Mouse (Mus musculus) CH12.LX (cell line): ENCODE measurements around the gene Gnb1l. TPM values are rescaled to one million over a fixed set of nuclear protein-coding genes. Genes with fewer than 3 reads are reported as not detected.

Source experiments
- DNase-seq: peaks from one replicate; pipeline ENCODE4 v3.0.0-alpha.2; 2013; ENCODE audit errors: extremely low read depth
- H3K27ac ChIP-seq: 2 replicates; pipeline ENCODE4 v1.5.1; 2012; ENCODE audit warnings: low read depth, mild to moderate bottlenecking, control low read depth, moderate library complexity; ENCODE audit not compliant: insufficient read depth
- H3K27me3 ChIP-seq: replicated peaks from 2 replicates; pipeline ENCODE3; 2012; ENCODE audit warnings: inconsistent platforms
- H3K36me3 ChIP-seq, 2 experiments: replicated peaks in 1 of 2; 2 replicates each; pipeline versions ENCODE3 to v1.6.1; 2012; ENCODE audit warnings: inconsistent platforms in 1 of 2, low read length in 1 of 2, mild to moderate bottlenecking in 1 of 2, mixed read lengths in 1 of 2, moderate library complexity in 1 of 2; ENCODE audit not compliant: control insufficient read depth in 1 of 2, insufficient read depth in 1 of 2
- H3K4me1 ChIP-seq, 2 experiments: 2 replicates each; pipeline ENCODE4 v1.6.1; 2012; ENCODE audit warnings: inconsistent platforms in 1 of 2, moderate library complexity in 1 of 2; ENCODE audit not compliant: insufficient read depth in 2 of 2, control insufficient read depth in 1 of 2
- H3K4me2 ChIP-seq: 2 replicates; pipeline ENCODE4 v1.6.1; 2012; ENCODE audit warnings: low read depth, mild to moderate bottlenecking, control low read depth; ENCODE audit not compliant: poor library complexity, insufficient read depth, severe bottlenecking
- H3K4me3 ChIP-seq, 3 experiments: fragments of 150-350 bp in 1 of 3; sonication (generic) in 1 of 3; replicated peaks in 1 of 3; 2 replicates each; pipeline versions ENCODE3 to v1.5.1; 2011 to 2012; ENCODE audit warnings: low read depth in 2 of 3, low read length in 2 of 3, mild to moderate bottlenecking in 2 of 3, moderate library complexity in 2 of 3, control low read depth in 1 of 3, improper control_type of control experiment in 1 of 3, inconsistent platforms in 1 of 3, mixed read lengths in 1 of 3; ENCODE audit not compliant: poor library complexity in 1 of 3
- H3K79me2 ChIP-seq: replicated peaks from 2 replicates; pipeline ENCODE4 v1.6.1; 2012; ENCODE audit warnings: mild to moderate bottlenecking, moderate library complexity; ENCODE audit not compliant: control insufficient read depth, poor library complexity, insufficient read depth, severe bottlenecking; ENCODE audit errors: extremely low read depth
- H3K9ac ChIP-seq: 2 replicates; pipeline ENCODE4 v1.6.1; 2012; ENCODE audit warnings: low read depth, mild to moderate bottlenecking, control low read depth, moderate library complexity; ENCODE audit not compliant: insufficient read depth
- H3K9me3 ChIP-seq: replicated peaks from 2 replicates; pipeline ENCODE3; 2012; ENCODE audit warnings: low read length, inconsistent platforms, mixed read lengths
- BHLHE40 ChIP-seq: IDR thresholded peaks from 2 replicates; pipeline ENCODE4 v1.6.1; 2011; ENCODE audit warnings: mild to moderate bottlenecking, low read depth, low read length, improper control_type of control experiment
- CHD1 ChIP-seq: IDR thresholded peaks from 2 replicates; pipeline ENCODE4 v1.6.1; 2012; ENCODE audit warnings: low read depth, low read length, improper control_type of control experiment, inconsistent platforms
- CHD2 ChIP-seq: IDR thresholded peaks from 2 replicates; pipeline ENCODE4 v1.6.1; 2011; ENCODE audit warnings: low read length, improper control_type of control experiment
- CTCF ChIP-seq, 2 experiments: IDR thresholded peaks in 1 of 2; conservative IDR thresholded peaks in 1 of 2; 2 replicates each; pipeline ENCODE4 v1.5.1; 2011 to 2012; ENCODE audit warnings: low read depth in 2 of 2, low read length in 2 of 2, improper control_type of control experiment in 1 of 2, inconsistent platforms in 1 of 2, mild to moderate bottlenecking in 1 of 2, moderate library complexity in 1 of 2
- ELF1 ChIP-seq: IDR thresholded peaks from 2 replicates; pipeline ENCODE4 v1.6.1; 2014; ENCODE audit warnings: low read depth, mild to moderate bottlenecking, inconsistent platforms, low read length, improper control_type of control experiment
- EP300 ChIP-seq: IDR thresholded peaks from 2 replicates; pipeline ENCODE4 v1.6.1; 2011; ENCODE audit warnings: low read length, improper control_type of control experiment
- ETS1 ChIP-seq: conservative IDR thresholded peaks from 2 replicates; pipeline ENCODE4 v1.6.1; 2012; ENCODE audit warnings: low read depth, mild to moderate bottlenecking, inconsistent platforms, low read length, improper control_type of control experiment, moderate library complexity
- HCFC1 ChIP-seq: IDR thresholded peaks from 2 replicates; pipeline ENCODE4 v1.6.1; 2012; ENCODE audit warnings: low read depth, mild to moderate bottlenecking, inconsistent platforms, low read length, improper control_type of control experiment
- IRF4 ChIP-seq: IDR thresholded peaks from 2 replicates; pipeline ENCODE4 v1.6.1; 2014; ENCODE audit warnings: low read depth, mild to moderate bottlenecking, inconsistent platforms, low read length, improper control_type of control experiment
- JUND ChIP-seq: conservative IDR thresholded peaks from 2 replicates; pipeline ENCODE4 v1.6.1; 2011; ENCODE audit warnings: low read depth, low read length, improper control_type of control experiment
- KAT2A ChIP-seq: IDR thresholded peaks from 2 replicates; pipeline ENCODE4 v1.6.1; 2012; ENCODE audit warnings: low read length, improper control_type of control experiment, inconsistent platforms; ENCODE audit not compliant: insufficient replicate concordance
- MAX ChIP-seq: IDR thresholded peaks from 2 replicates; pipeline ENCODE4 v1.6.1; 2011; ENCODE audit warnings: low read length, improper control_type of control experiment
- MAZ ChIP-seq: IDR thresholded peaks from 2 replicates; pipeline ENCODE4 v1.6.1; 2012; ENCODE audit warnings: low read depth, mild to moderate bottlenecking, inconsistent platforms, low read length, improper control_type of control experiment, moderate library complexity
- MEF2A ChIP-seq: IDR thresholded peaks from 2 replicates; pipeline ENCODE4 v1.6.1; 2014; ENCODE audit warnings: low read depth, mild to moderate bottlenecking, inconsistent platforms, low read length, improper control_type of control experiment, borderline replicate concordance
- MXI1 ChIP-seq: IDR thresholded peaks from 2 replicates; pipeline ENCODE4 v1.6.1; 2011; ENCODE audit warnings: mild to moderate bottlenecking, low read depth, low read length, improper control_type of control experiment
- MYC ChIP-seq: IDR thresholded peaks from 2 replicates; pipeline ENCODE4 v1.6.1; 2011; ENCODE audit warnings: low read depth, mild to moderate bottlenecking, improper control_type of control experiment, low read length
- NELFE ChIP-seq: IDR thresholded peaks from 2 replicates; pipeline ENCODE4 v1.6.1; 2011; ENCODE audit warnings: low read depth, low read length, improper control_type of control experiment
- NRF1 ChIP-seq: IDR thresholded peaks from 2 replicates; pipeline ENCODE4 v1.6.1; 2014; ENCODE audit warnings: low read depth, mild to moderate bottlenecking, inconsistent platforms, low read length, improper control_type of control experiment, moderate library complexity
- PAX5 ChIP-seq: IDR thresholded peaks from 2 replicates; pipeline ENCODE4 v1.6.1; 2012; ENCODE audit warnings: low read length, inconsistent platforms, mixed read lengths
- RAD21 ChIP-seq: IDR thresholded peaks from 2 replicates; pipeline ENCODE4 v1.6.1; 2011; ENCODE audit warnings: low read depth, mild to moderate bottlenecking, low read length, improper control_type of control experiment, moderate library complexity
- RCOR1 ChIP-seq: conservative IDR thresholded peaks from 2 replicates; pipeline ENCODE4 v1.6.1; 2012; ENCODE audit warnings: low read depth, mild to moderate bottlenecking, inconsistent platforms, low read length, improper control_type of control experiment
- SMC3 ChIP-seq: IDR thresholded peaks from 2 replicates; pipeline ENCODE4 v1.6.1; 2011; ENCODE audit warnings: low read depth, low read length, improper control_type of control experiment
- TBP ChIP-seq: conservative IDR thresholded peaks from 2 replicates; pipeline ENCODE4 v1.6.1; 2011; ENCODE audit warnings: low read depth, low read length, improper control_type of control experiment
- TCF12 ChIP-seq: IDR thresholded peaks from 2 replicates; pipeline ENCODE4 v1.6.1; 2014; ENCODE audit warnings: low read depth, mild to moderate bottlenecking, inconsistent platforms, low read length, improper control_type of control experiment
- USF1 ChIP-seq: IDR thresholded peaks from 2 replicates; pipeline ENCODE4 v1.6.1; 2014; ENCODE audit warnings: low read depth, mild to moderate bottlenecking, inconsistent platforms, low read length, improper control_type of control experiment
- ZC3H11A ChIP-seq: IDR thresholded peaks from 2 replicates; pipeline ENCODE4 v1.6.1; 2012; ENCODE audit warnings: low read depth, mild to moderate bottlenecking, inconsistent platforms, low read length, improper control_type of control experiment
- ZMIZ1 ChIP-seq: IDR thresholded peaks from 2 replicates; pipeline ENCODE4 v1.6.1; 2012; ENCODE audit warnings: low read depth, mild to moderate bottlenecking, inconsistent platforms, low read length, improper control_type of control experiment
- dilution Hi-C: fragments of 300-500 bp; cut with MboI; formaldehyde crosslinking; loops from 2 replicates; pipeline ENCODE4 v1.14.3; 2020; ENCODE audit warnings: low sequenced_read_pairs; ENCODE audit not compliant: extremely low pct_unique_long_range_greater_than_20kb, extremely low pct_ligation_motif_present
- in situ Hi-C: fragments of 300-500 bp; cut with MboI; formaldehyde crosslinking; loops from 3 replicates; pipeline ENCODE4 v1.14.3; 2019; ENCODE audit warnings: low sequenced_read_pairs, low pct_ligation_motif_present, low pct_unique_long_range_greater_than_20kb, mixed read lengths
- polyA plus RNA-seq: library from polyadenylated mRNA; unstranded; fragments of >175 nt; gene quantifications from 2 replicates; pipeline ENCODE4 v1.2.1, GENCODE M21; 2012; ENCODE audit warnings: low read depth; ENCODE audit not compliant: insufficient read length
- total RNA-seq, 2 experiments: library from RNA; depleted of rRNA; stranded (reverse); fragments of 300-350 nt in 1 of 2; fragments of >200 nt in 1 of 2; gene quantifications; 2 replicates each; pipeline ENCODE4 v1.2.3; 2012 to 2014

Gnb1l gene
- total and polyA plus RNA-seq, 3 experiments: 15.9 to 25.5 (median 21.5) TPM

DNA sequence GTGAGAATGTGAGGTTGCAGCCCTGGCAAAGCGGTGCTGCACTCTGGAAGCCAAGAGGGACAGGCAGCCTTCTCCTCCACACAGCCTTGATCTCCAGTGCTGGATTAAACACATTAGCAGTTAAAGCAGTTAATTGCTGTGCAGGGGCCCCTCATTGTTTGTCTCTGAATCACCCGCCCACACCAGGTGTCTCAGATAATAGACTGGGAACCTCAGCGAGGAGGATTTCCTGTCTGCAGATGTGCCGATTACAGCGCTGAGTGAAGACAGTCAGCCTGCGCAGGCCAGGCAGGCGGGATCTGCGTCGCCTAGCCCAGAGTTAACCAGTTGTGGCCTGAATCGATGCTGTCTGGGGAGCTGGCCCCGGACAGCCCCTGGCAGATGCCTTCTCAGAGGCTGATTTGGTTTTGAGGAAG is 38.5 kb upstream of the Gnb1l start:
- no peaks in the 10 kb centered on the region for H3K79me2 ChIP-seq
- H3K4me3 ChIP-seq: no peak overlapping the region
- peaks cover 12 to 47% of the 10 kb centered on the region in 2 experiments for H3K4me1 ChIP-seq
- in situ Hi-C loops: no loop called here
- TF ChIP-seq MYC: 0 out of 2 replicates have a peak, but pooled peaks have one; percentile 21
- TF ChIP-seq NRF1: peak; percentile 77
- TF ChIP-seq MAX: peak; percentile 58; the same call in 1 of the 2 replicates
- TF ChIP-seq TCF12: peak; percentile 56; the same call in 1 of the 2 replicates
- no peak; the same call in 1 of the 2 replicates for TF ChIP-seq SMC3
- TF ChIP-seq HCFC1: 0 out of 2 replicates have a peak, but pooled peaks have one; percentile 16
- TF ChIP-seq CHD2: no peak
- TF ChIP-seq NELFE: 0 out of 2 replicates have a peak, but pooled peaks have one; percentile 24
- no peak for TF ChIP-seq ZC3H11A
- peak; percentile 37; the same call in 1 of the 2 replicates for TF ChIP-seq ELF1
- TF ChIP-seq TBP: no peak
- no peak for TF ChIP-seq PAX5
- 0 out of 2 replicates have a peak, but pooled peaks have one; percentile 33 for TF ChIP-seq MAZ
- TF ChIP-seq USF1: no peak
- TF ChIP-seq ETS1: peak; percentile 54
- TF ChIP-seq EP300: 0 out of 2 replicates have a peak, but pooled peaks have one; percentile 55
- no peak; the same call in 1 of the 2 replicates for TF ChIP-seq MXI1
- 0 out of 2 replicates have a peak, but pooled peaks have one; percentile 40 for TF ChIP-seq RCOR1
- TF ChIP-seq ZMIZ1: 0 out of 2 replicates have a peak, but pooled peaks have one; percentile 30
- 0 out of 2 replicates have a peak, but pooled peaks have one; percentile 41 for TF ChIP-seq CHD1
- TF ChIP-seq IRF4: peak; percentile 39; the same call in 1 of the 2 replicates
- TF ChIP-seq BHLHE40: 0 out of 2 replicates have a peak, but pooled peaks have one; percentile 14
- TF ChIP-seq RAD21: no peak; the same call in none of the 2 replicates
- TF ChIP-seq JUND: no peak
- TF ChIP-seq KAT2A: 0 out of 2 replicates have a peak, but pooled peaks have one; percentile 15
- TF ChIP-seq MEF2A: peak; percentile 62; the same call in 1 of the 2 replicates
- TF ChIP-seq CTCF (conservative IDR thresholded peaks at IDR 0.05 in 1 of 2, IDR thresholded peaks at IDR 0.05 in 1 of 2; ENCODE audit: low read depth in 2 of 2, low read length in 2 of 2): no peak
- H3K36me3 ChIP-seq: peaks cover 28 to 80% of the 10 kb centered on the region in 2 experiments
- H3K9me3 ChIP-seq: no peaks in the 10 kb centered on the region
- DNase-seq: peak; percentile 91
- no peak overlapping the region for H3K9ac ChIP-seq
- no peak overlapping the region for H3K27ac ChIP-seq
- dilution Hi-C loops: no loop called here
- H3K27me3 ChIP-seq: no peaks in the 10 kb centered on the region
- no peak overlapping the region; the same call in 1 of the 2 replicates for H3K4me2 ChIP-seq
